Mouse (Mus musculus): ENCODE results near the gene Nfyc. TPM values are rescaled to one million over a fixed set of nuclear protein-coding genes. Genes with fewer than 3 reads are reported as not detected.

Gene Nfyc
- polyA plus RNA-seq (2017; shearing (Covaris generic)) = 10 to 100 TPM; 64.7 to 67.5 TPM

GRCm38 (mm10) chr4:120831472-120831871 lies at the start of gene Nfyc:
Gene Nfyc (minus strand): TSS chr4:120831572.
- no peak for ATAC-seq

GRCm38 (mm10) chr4:120880731-120881432 lies 49.5 kb upstream of the Nfyc start:
- no peak for ATAC-seq

- ATAC-seq = no peak
Measured at GRCm38 (mm10) chr4:120879386-120879785, 48.0 kb upstream of the Nfyc start.

GRCm38 (mm10) chr4:120878728-120879127 lies 47.4 kb upstream of the Nfyc start:
- no peak for ATAC-seq

GRCm38 (mm10) chr4:120875961-120876360 lies 44.6 kb upstream of the Nfyc start:
- no peak for ATAC-seq

GRCm38 (mm10) chr4:120870262-120870748 lies 38.9 kb upstream of the Nfyc start:
- ATAC-seq = no peak

GRCm38 (mm10) chr4:120868988-120869387 lies 37.6 kb upstream of the Nfyc start:
- no peak for ATAC-seq

GRCm38 (mm10) chr4:120868246-120868645 lies 36.9 kb upstream of the Nfyc start:
- ATAC-seq = no peak

GRCm38 (mm10) chr4:120866211-120866610 lies 34.8 kb upstream of the Nfyc start:
- no peak for ATAC-seq

- ATAC-seq = no peak
Measured at GRCm38 (mm10) chr4:120859865-120860264, 28.5 kb upstream of the Nfyc start.

GRCm38 (mm10) chr4:120856376-120856775 lies 25.0 kb upstream of the Nfyc start:
- no peak for ATAC-seq

- ATAC-seq = no peak
Measured at GRCm38 (mm10) chr4:120855360-120856060, 24.1 kb upstream of the Nfyc start.

- ATAC-seq = peak; percentile 84
Measured at GRCm38 (mm10) chr4:120854588-120855319, 23.4 kb upstream of the Nfyc start, which contains the start of gene Rims3. Gene Rims3 (plus strand): TSS chr4:120854816.

GRCm38 (mm10) chr4:120850946-120851345 lies 19.6 kb upstream of the Nfyc start:
- peak; percentile 71 for ATAC-seq

- ATAC-seq = no peak
Measured at GRCm38 (mm10) chr4:120849451-120849850, 18.1 kb upstream of the Nfyc start.

GRCm38 (mm10) chr4:120848909-120849308 lies 17.5 kb upstream of the Nfyc start:
- ATAC-seq = no peak

- ATAC-seq = no peak
Measured at GRCm38 (mm10) chr4:120845098-120845497, 13.7 kb upstream of the Nfyc start.

- ATAC-seq = no peak
Measured at GRCm38 (mm10) chr4:120844423-120845082, 13.2 kb upstream of the Nfyc start.

GRCm38 (mm10) chr4:120841342-120841741 lies 10.0 kb upstream of the Nfyc start:
- ATAC-seq = no peak

- no peak for ATAC-seq
Measured at GRCm38 (mm10) chr4:120830767-120831166, 605 bp downstream of the Nfyc start.

GRCm38 (mm10) chr4:120826418-120826817 lies 5.0 kb downstream of the Nfyc start:
- ATAC-seq = no peak

GRCm38 (mm10) chr4:120825577-120826326 lies 5.6 kb downstream of the Nfyc start:
- ATAC-seq = peak; percentile 94
